Mouse (Mus musculus) intestine, postnatal 0 days (tissue): ENCODE measurements around the gene Cd93. TPM values are rescaled to one million over a fixed set of nuclear protein-coding genes. Genes with fewer than 3 reads are reported as not detected.

Experiments
- ATAC-seq: fragments of 200-750 bp; cut with Nextera tagmentation; 2 replicates; pipeline ENCODE4 v1.8.0; 2017; ENCODE audit warnings: mild to moderate bottlenecking, moderate TSS enrichment, moderate library complexity
- H3K27ac ChIP-seq: fragments of 300-500 bp; sonication (generic); 2 replicates; pipeline ENCODE4 v1.5.1; 2014; ENCODE audit warnings: mild to moderate bottlenecking, low read depth, low read length, moderate library complexity
- H3K27me3 ChIP-seq: fragments of 300-500 bp; sonication (generic); replicated peaks from 2 replicates; pipeline ENCODE4 v1.6.1; 2014; ENCODE audit warnings: low read length, mixed read lengths; ENCODE audit not compliant: control insufficient read depth, insufficient read depth
- H3K36me3 ChIP-seq: fragments of 300-500 bp; sonication (generic); 2 replicates; pipeline ENCODE4 v1.6.1; 2014; ENCODE audit warnings: mild to moderate bottlenecking, moderate library complexity; ENCODE audit not compliant: control insufficient read depth, insufficient read depth
- H3K4me1 ChIP-seq: fragments of 300-500 bp; sonication (generic); replicated peaks from 2 replicates; pipeline ENCODE4 v1.6.1; 2014; ENCODE audit warnings: antibody characterized with exemption, low read length, mixed read lengths; ENCODE audit not compliant: control insufficient read depth, insufficient read depth
- H3K4me2 ChIP-seq: fragments of 300-500 bp; sonication (generic); replicated peaks from 2 replicates; pipeline ENCODE4 v1.6.1; 2014; ENCODE audit warnings: low read depth, mild to moderate bottlenecking, moderate library complexity
- H3K4me3 ChIP-seq: fragments of 300-500 bp; sonication (generic); 2 replicates; pipeline ENCODE4 v1.5.1; 2014; ENCODE audit warnings: low read depth, low read length
- H3K9ac ChIP-seq: fragments of 300-500 bp; sonication (generic); 2 replicates; pipeline ENCODE4 v1.6.1; 2014; ENCODE audit warnings: mild to moderate bottlenecking, low read depth, low read length
- H3K9me3 ChIP-seq: fragments of 300-500 bp; sonication (generic); 2 replicates; pipeline ENCODE4 v1.6.1; 2016; ENCODE audit warnings: mixed run types; ENCODE audit not compliant: control insufficient read depth
- CTCF ChIP-seq: sonication (generic); IDR thresholded peaks from 2 replicates; pipeline ENCODE4 v1.5.1; 2016; ENCODE audit warnings: low read depth, mild to moderate bottlenecking, control low read depth, antibody characterized with exemption, moderate library complexity
- WGBS: fragments of 180-500 bp; shearing (Covaris S2); extraction: QIAGEN DNeasy Blood & Tissue Kit; methylation state at CpG from one replicate; pipeline ENCODE4 v1.1.7; 2014; 5-methylcytosine and 5-hydroxymethylcytosine counted together
- polyA plus RNA-seq: library from polyadenylated mRNA; unstranded; fragments of >200 nt; fragmentation: Nextera tagmentation; extraction: Ambion mirVana; gene quantifications from 2 replicates; pipeline ENCODE4 v1.2.1, GENCODE M21; 2015

The Cd93 gene
- polyA plus RNA-seq, 1 experiment from 2014 or later, result 4.8 TPM

- H3K4me2 ChIP-seq, result 0 out of 2 replicates have a peak overlapping the region, but pooled peaks have one; percentile 79
- WGBS, result 23% methylated on average over 9 of the region's 9 CpGs
Observed at GRCm38 (mm10) chr2:148409141-148409540, 34.2 kb downstream of the Cd93 start.

DNA sequence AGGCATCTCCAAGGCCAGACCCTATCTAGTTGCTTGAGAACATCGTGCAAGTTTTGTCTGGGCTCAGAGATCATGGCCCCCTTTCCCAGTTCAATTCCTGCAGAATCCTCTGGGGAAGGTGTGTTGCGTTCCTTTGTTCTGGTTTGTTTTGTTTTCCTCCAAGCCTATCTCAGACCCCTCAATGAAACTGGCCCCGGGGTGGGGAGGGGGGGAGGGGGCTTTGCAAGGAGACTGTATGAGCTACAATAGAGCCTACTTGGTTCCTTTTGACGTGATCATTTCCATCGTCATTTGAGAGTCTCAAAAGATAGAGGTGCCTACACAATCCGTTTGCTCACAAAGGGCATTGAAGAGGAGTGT is 34.6 kb downstream of the Cd93 start:
- WGBS, result 33% methylated on average over 6 of the region's 6 CpGs
- Histone ChIP-seq H3K9me3 (no peaks in the 10 kb centered on the region), H3K9ac (no peak overlapping the region), H3K27me3 (peaks cover 18% of the 10 kb centered on the region), H3K27ac (no peak overlapping the region), H3K4me1 (peaks cover 5% of the 10 kb centered on the region; the same call in 1 of the 2 replicates), H3K4me3 (no peak overlapping the region), H3K36me3 (no peaks in the 10 kb centered on the region), H3K4me2 (peak overlapping the region; percentile 79)
- no peak for ATAC-seq
- no peak for TF ChIP-seq CTCF

More at GRCm38 (mm10) chr2:148409141-148409540, 34.2 kb downstream of the Cd93 start:
- H3K36me3 ChIP-seq, result no peaks in the 10 kb centered on the region
- ATAC-seq, result peak; percentile 83
- H3K4me1 ChIP-seq, result peaks cover 5% of the 10 kb centered on the region; the same call in 1 of the 2 replicates
- no peaks in the 10 kb centered on the region for H3K9me3 ChIP-seq
- peak; percentile 97 for TF ChIP-seq CTCF
- H3K27ac ChIP-seq, result no peak overlapping the region
- H3K27me3 ChIP-seq, result peaks cover 18% of the 10 kb centered on the region
- H3K9ac ChIP-seq, result no peak overlapping the region
- no peak overlapping the region for H3K4me3 ChIP-seq

- Histone ChIP-seq H3K4me1 (peaks cover 5% of the 10 kb centered on the region; the same call in 1 of the 2 replicates), H3K9ac (peak within 1 kb of the TSS; percentile 37), H3K27me3 (peaks cover 18% of the 10 kb centered on the region), H3K4me3 (peak within 1 kb of the TSS; percentile 47), H3K27ac (peak within 1 kb of the TSS; percentile 57), H3K36me3 (no peaks in the 10 kb centered on the region), H3K9me3 (no peaks in the 10 kb centered on the region), H3K4me2 (peak within 1 kb of the TSS; percentile 79)
- ATAC-seq, result peak; percentile 50
- 3% methylated on average over 35 of the region's 35 CpGs for WGBS
- TF ChIP-seq CTCF, result 0 out of 2 replicates have a peak, but pooled peaks have one; percentile 9
Observed at GRCm38 (mm10) chr2:148407870-148408760, 35.2 kb downstream of the Cd93 start, which contains the start of gene Thbd. TSS of gene Thbd (minus strand) at chr2:148408188.

DNA sequence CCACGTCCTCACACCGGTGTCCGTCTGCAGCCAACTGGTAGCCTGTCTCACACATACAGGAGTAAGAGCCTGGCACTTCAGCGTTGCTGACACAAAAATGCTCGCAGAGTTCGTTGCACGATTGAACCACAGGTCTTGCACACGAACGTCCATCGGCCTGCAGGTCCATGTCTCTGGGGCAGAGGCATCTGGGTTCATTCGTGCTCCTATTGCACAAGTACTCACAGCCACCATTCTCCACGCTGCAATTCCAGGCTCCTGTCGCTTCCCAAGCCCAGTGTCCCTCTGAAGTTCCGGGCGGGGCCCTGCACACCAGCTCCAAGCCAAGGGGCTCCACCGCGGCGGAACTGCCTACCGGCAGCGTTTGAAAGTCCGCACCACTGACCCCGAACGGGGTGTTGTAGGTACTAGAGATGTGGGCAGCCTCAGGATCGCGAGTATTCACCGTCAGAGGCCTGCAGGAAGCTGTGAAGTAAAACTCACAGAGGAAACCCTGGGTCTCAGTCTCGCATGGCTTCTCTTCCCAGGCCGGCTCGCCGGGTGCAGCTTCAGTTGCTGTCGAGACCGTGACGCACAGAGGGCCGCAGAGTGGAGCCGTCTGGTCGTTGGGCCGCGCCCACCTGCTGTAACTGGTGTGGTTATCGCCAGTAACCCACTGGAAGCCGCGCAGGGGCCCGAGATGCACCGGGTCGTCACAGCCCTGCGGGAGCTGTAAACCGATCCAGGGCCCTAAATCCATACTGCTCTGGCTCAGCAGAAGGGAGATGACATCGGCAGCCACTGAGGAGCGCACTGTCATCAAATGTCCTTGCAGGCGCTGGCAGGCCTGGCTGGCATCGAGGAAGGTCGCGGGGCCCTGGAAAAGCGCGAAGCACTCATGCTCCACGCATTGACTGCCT is 36.1 kb downstream of the Cd93 start:
- Histone ChIP-seq H3K27me3 (peaks cover 18% of the 10 kb centered on the region), H3K4me1 (peaks cover 5% of the 10 kb centered on the region; the same call in 1 of the 2 replicates), H3K4me3 (peak overlapping the region; percentile 47), H3K9ac (peak overlapping the region; percentile 37), H3K4me2 (peak overlapping the region; percentile 79), H3K27ac (peak overlapping the region; percentile 57), H3K9me3 (no peaks in the 10 kb centered on the region), H3K36me3 (no peaks in the 10 kb centered on the region)
- peak; percentile 44 for ATAC-seq
- 11% methylated on average over 55 of the region's 55 CpGs for WGBS
- no peak for TF ChIP-seq CTCF

DNA sequence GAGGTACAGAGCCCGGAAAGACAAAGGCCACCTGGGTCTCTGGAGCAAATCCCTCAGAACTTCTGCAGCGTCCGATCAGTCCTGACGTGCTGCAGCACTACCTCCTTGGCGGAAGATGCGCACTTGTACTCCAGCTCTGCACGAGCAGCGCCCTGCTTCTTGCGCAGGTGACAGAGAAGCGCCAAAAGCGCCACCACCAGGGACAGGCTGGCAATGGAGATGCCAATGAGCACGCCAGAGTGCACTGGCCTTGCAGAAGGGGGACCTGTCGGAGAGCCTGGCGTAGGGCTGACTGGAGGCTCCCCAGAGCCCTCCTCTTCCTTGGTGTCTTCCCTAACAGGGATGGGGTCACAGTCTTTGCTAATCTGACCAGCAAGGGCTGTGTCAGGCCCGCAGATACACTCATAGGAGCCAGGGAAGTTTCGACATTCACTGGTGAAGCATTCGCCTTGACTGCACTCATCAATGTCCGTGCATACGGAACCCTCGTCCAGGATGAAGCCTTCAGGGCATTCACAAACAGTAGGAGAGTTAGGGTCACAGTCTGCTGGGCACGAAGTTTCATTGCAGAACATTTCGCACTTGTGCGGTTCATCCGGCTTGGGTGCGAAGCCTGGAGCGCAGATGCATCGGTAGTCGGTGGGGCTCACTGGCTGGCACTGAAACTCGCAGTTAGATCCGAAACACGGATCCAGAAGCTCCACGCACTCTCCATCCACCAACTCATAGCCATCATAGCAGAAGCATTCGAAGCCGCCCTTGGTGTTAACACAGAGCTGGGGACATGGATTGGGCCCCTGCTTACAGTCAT is 37.0 kb downstream of the Cd93 start:
- H3K36me3 ChIP-seq, result no peaks in the 10 kb centered on the region
- peak overlapping the region; percentile 47 for H3K4me3 ChIP-seq
- no peak overlapping the region for H3K27ac ChIP-seq
- H3K4me1 ChIP-seq, result peaks cover 5% of the 10 kb centered on the region; the same call in 1 of the 2 replicates
- no peak for ATAC-seq
- peak overlapping the region; percentile 79 for H3K4me2 ChIP-seq
- peak; percentile 62 for TF ChIP-seq CTCF
- 27% methylated on average over 34 of the region's 34 CpGs for WGBS
- no peaks in the 10 kb centered on the region for H3K9me3 ChIP-seq
- H3K27me3 ChIP-seq, result peaks cover 18% of the 10 kb centered on the region
- H3K9ac ChIP-seq, result peak overlapping the region; percentile 42; the same call in 1 of the 2 replicates
